Mouse (Mus musculus): ENCODE measurements around the gene Prkrip1. TPM values are rescaled to one million over a fixed set of nuclear protein-coding genes. Genes with fewer than 3 reads are reported as not detected.

Gene Prkrip1
- total RNA-seq, 2 experiments from 2014 or later: 38.7 to 44.0 TPM

GRCm38 (mm10) chr5:136135571-136136291 lies 63.0 kb downstream of the Prkrip1 start, which contains the start of the genes Lrwd1 and Alkbh4:
Lrwd1 (minus strand) TSS chr5:136136074.
Alkbh4 (plus strand) TSS chr5:136136146.
- intact Hi-C loops (cut with DNase I): loop anchor here (1.0 to 5.0 kb wide), 2 partner anchors 19 to 52 kb away; partner anchors contain the start of gene Polr2j

More at GRCm38 (mm10) chr5:136135571-136136291, 63.0 kb downstream of the Prkrip1 start, which contains the start of the genes Lrwd1 and Alkbh4:
- DNase-seq (ENCODE audit: low spot score in 2 of 2): peak; percentile 97

Other genes with a start within 250 kb of the Prkrip1 start
- 1 to 10 TPM; 1.4 to 1.5 TPM for gene Ssc4d, start 224.4 kb downstream of the Prkrip1 start, total RNA-seq (2021)
- not detected for gene Zp3, start 218.9 kb downstream of the Prkrip1 start, total RNA-seq (2021)
- 1 to 10 TPM; 8.6 to 9.1 TPM for gene Dtx2, start 204.2 kb downstream of the Prkrip1 start, total RNA-seq (2021)
- gene Upk3b, start 160.5 kb downstream of the Prkrip1 start, total RNA-seq (2021): not detected
- not detected for gene Upk3bl, start 144.5 kb downstream of the Prkrip1 start, total RNA-seq (2021)
- 1 to 10 TPM; 3.2 to 6.7 TPM for gene Rasa4, start 115.0 kb downstream of the Prkrip1 start, total RNA-seq (2021)
- 10 to 100 TPM; 86.2 to 86.3 TPM for gene Polr2j, start 82.3 kb downstream of the Prkrip1 start, total RNA-seq (2021)
- 10 to 100 TPM; 12.4 to 14.1 TPM for gene Lrwd1, start 62.9 kb downstream of the Prkrip1 start, total RNA-seq (2021)
- 1 to 10 TPM; 8.2 to 8.9 TPM for gene Alkbh4, start 62.8 kb downstream of the Prkrip1 start, total RNA-seq (2021)
- 10 to 100 TPM; 54.3 to 56.1 TPM for gene Orai2, start 28.2 kb downstream of the Prkrip1 start, total RNA-seq (2021)
- 10 to 100 TPM; 10.5 to 11.3 TPM for gene Sh2b2, start 47.6 kb upstream of the Prkrip1 start, total RNA-seq (2021)

Data from left cerebral cortex, postnatal 14 days (tissue).